Mouse (Mus musculus) Muller cell, postnatal 12 days (primary cell): Measurements from ENCODE around the gene Mat2a.

Source experiments
- DNase-seq: peaks from one replicate; pipeline ENCODE4 v3.0.0-alpha.2; 2015; ENCODE audit errors: inconsistent ontology term

The Mat2a gene

DNA sequence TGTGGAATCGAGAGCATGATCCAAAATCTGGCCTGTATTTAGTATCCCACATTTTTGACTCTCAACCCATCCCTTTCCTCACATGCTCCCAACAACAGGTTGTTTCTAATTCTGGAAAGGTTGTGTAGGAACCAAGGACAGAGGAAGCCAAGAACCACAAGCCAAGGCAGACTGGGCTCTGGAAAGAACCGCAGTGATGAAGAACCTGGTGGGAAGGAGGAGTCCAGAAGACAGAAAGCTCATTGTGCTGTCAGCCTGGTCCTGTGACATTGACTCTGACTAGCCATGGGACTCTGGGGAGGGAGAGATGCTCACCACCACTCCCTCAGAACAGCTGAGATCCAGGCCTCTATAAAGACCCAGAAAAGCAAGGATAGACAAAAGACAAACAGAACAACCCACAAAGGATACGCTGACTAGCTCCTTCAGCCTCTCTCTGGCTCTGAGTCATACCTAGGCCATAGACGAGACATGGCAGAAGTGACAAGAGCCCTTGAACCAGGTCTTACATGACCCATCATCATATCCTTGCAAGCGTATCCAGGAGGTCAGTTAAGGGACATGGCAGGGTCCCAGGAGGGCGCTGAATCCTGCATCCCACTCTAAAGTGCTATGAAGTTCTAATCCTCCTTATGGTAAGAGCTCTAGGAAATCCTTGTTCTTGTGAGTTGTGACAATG lies 56.1 kb downstream of the Mat2a start:
- DNase-seq, result peak; percentile 38
